Mouse (Mus musculus): ENCODE results near the gene Rfx2. TPM values are rescaled to one million over a fixed set of nuclear protein-coding genes. Genes with fewer than 3 reads are reported as not detected.

The Rfx2 gene
- total RNA-seq, 2 experiments from 2014 or later, result 2.1 to 2.4 TPM

- no peak for DNase-seq (ENCODE audit: low spot score in 2 of 2)
- intact Hi-C loops (cut with DNase I), result no loop called here
These were observed 69.7 kb downstream of the Rfx2 start for GRCm38 (mm10) chr17:56761077-56761476.

GRCm38 (mm10) chr17:56759261-56759660, 71.6 kb downstream of the Rfx2 start:
- DNase-seq (ENCODE audit: low spot score in 2 of 2), result no peak
- intact Hi-C loops (cut with DNase I), result no loop called here

- DNase-seq (ENCODE audit: low spot score in 2 of 2), result peak; percentile 65 to 77
- intact Hi-C loops (cut with DNase I), result no loop called here
These were observed 72.7 kb downstream of the Rfx2 start for GRCm38 (mm10) chr17:56758132-56758531.

- DNase-seq (ENCODE audit: low spot score in 2 of 2), result peak in 1 of 2 experiments; percentile 69
These were observed 73.2 kb downstream of the Rfx2 start, which contains the start of gene Nrtn for GRCm38 (mm10) chr17:56757416-56758123. Nrtn (minus strand) TSS chr17:56757530.

GRCm38 (mm10) chr17:56756703-56757399, 74.0 kb downstream of the Rfx2 start:
- no peak for DNase-seq (ENCODE audit: low spot score in 2 of 2)
- intact Hi-C loops (cut with DNase I), result no loop called here

More at GRCm38 (mm10) chr17:56757416-56758123, 73.2 kb downstream of the Rfx2 start, which contains the start of gene Nrtn:
- intact Hi-C loops (cut with DNase I), result no loop called here

- no peak for DNase-seq (ENCODE audit: low spot score in 2 of 2)
- intact Hi-C loops (cut with DNase I), result no loop called here
These were observed 76.3 kb downstream of the Rfx2 start for GRCm38 (mm10) chr17:56754271-56755185.

- DNase-seq (ENCODE audit: low spot score in 2 of 2), result no peak
- intact Hi-C loops (cut with DNase I), result no loop called here
These were observed 77.4 kb downstream of the Rfx2 start for GRCm38 (mm10) chr17:56753452-56753851.

GRCm38 (mm10) chr17:56751404-56752072, 79.3 kb downstream of the Rfx2 start:
- intact Hi-C loops (cut with DNase I), result no loop called here
- DNase-seq (ENCODE audit: low spot score in 2 of 2), result peak in 1 of 2 experiments; percentile 56

GRCm38 (mm10) chr17:56744173-56744572, 86.6 kb downstream of the Rfx2 start:
- intact Hi-C loops (cut with DNase I), result no loop called here
- DNase-seq (ENCODE audit: low spot score in 2 of 2), result no peak

GRCm38 (mm10) chr17:56740788-56741160, 90.0 kb downstream of the Rfx2 start:
- intact Hi-C loops (cut with DNase I), result no loop called here
- DNase-seq (ENCODE audit: low spot score in 2 of 2), result no peak

GRCm38 (mm10) chr17:56740118-56740787, 90.6 kb downstream of the Rfx2 start:
- DNase-seq (ENCODE audit: low spot score in 2 of 2), result no peak
- intact Hi-C loops (cut with DNase I), result no loop called here

- intact Hi-C loops (cut with DNase I), result no loop called here
- no peak for DNase-seq (ENCODE audit: low spot score in 2 of 2)
These were observed 92.6 kb downstream of the Rfx2 start for GRCm38 (mm10) chr17:56738221-56738620.

GRCm38 (mm10) chr17:56736534-56736933, 94.3 kb downstream of the Rfx2 start:
- intact Hi-C loops (cut with DNase I), result no loop called here
- DNase-seq (ENCODE audit: low spot score in 2 of 2), result no peak

GRCm38 (mm10) chr17:56729656-56730055, 101.2 kb downstream of the Rfx2 start:
- intact Hi-C loops (cut with DNase I), result no loop called here

GRCm38 (mm10) chr17:56729151-56729550, 101.7 kb downstream of the Rfx2 start:
- intact Hi-C loops (cut with DNase I), result no loop called here
- DNase-seq (ENCODE audit: low spot score in 2 of 2), result no peak

More at GRCm38 (mm10) chr17:56729656-56730055, 101.2 kb downstream of the Rfx2 start:
- no peak for DNase-seq (ENCODE audit: low spot score in 2 of 2)

GRCm38 (mm10) chr17:56728117-56728516, 102.7 kb downstream of the Rfx2 start:
- intact Hi-C loops (cut with DNase I), result no loop called here
- peak in 1 of 2 experiments; percentile 43 for DNase-seq (ENCODE audit: low spot score in 2 of 2)

- intact Hi-C loops (cut with DNase I), result no loop called here
- DNase-seq (ENCODE audit: low spot score in 2 of 2), result no peak
These were observed 103.2 kb downstream of the Rfx2 start for GRCm38 (mm10) chr17:56727659-56728058.

- no peak for DNase-seq (ENCODE audit: low spot score in 2 of 2)
- intact Hi-C loops (cut with DNase I), result no loop called here
These were observed 103.7 kb downstream of the Rfx2 start for GRCm38 (mm10) chr17:56727029-56727649.

Measured in left cerebral cortex, postnatal 14 days (tissue).